Comparison of ENCODE assay signal across 10 mouse cellular contexts in genomic region chr11:73071839-73072238, GRCm38 (mm10). TPM values are rescaled to one million over a fixed set of nuclear protein-coding genes. Genes with fewer than 3 reads are reported as not detected.
DNase-seq lines count a peak whose midpoint lies in the region; ATAC-seq and TF ChIP-seq lines count a peak whose summit lies in the region.
"Had no signal": no experiment of that assay in that cellular context is flagged by ENCODE, and none has a peak within 500 bp of the region (broad histone marks: within the 10 kb centered on the region; RNA-seq: fewer than 3 reads in every experiment).

No protein-coding gene starts in this region.

- H3K9me3 ChIP-seq in ES-E14 (ENCODE audit: control insufficient read depth, insufficient read depth, low read depth, low read length): no peaks in the 10 kb centered on the region
- H3K9me3 ChIP-seq: megakaryocyte, embryonic 14.5 days; stomach, embryonic 15.5 days had no signal

- peak; percentile 71 to 82; a peak in 3 of 4 replicates for ATAC-seq in hematopoietic stem cell, adult 5-6 weeks (replicated peaks in 1 of 2; ENCODE audit: insufficient read depth in 1 of 2, low FRiP score in 2 of 2, low TSS enrichment in 1 of 2, low read depth in 1 of 2, poor library complexity in 2 of 2, severe bottlenecking in 2 of 2)

- TF ChIP-seq POLR2A in lung, adult 2 months (IDR thresholded peaks at IDR 0.05; ENCODE audit: borderline replicate concordance, extremely low read depth, low read depth, low read length): no peak

- intact Hi-C loops in gastrocnemius, adult 2 months (cut with DNase I): no loop called here

- H3K9ac ChIP-seq in ES-E14 (ENCODE audit: insufficient read depth, low read depth, low read length, poor library complexity, severe bottlenecking): no peak overlapping the region
- H3K9ac ChIP-seq: stomach, embryonic 15.5 days had no signal

- H3K36me3 ChIP-seq in ES-E14 (ENCODE audit: control insufficient read depth, insufficient read depth, low read length, poor library complexity, severe bottlenecking): peaks cover 28% of the 10 kb centered on the region

- DNase-seq in gastrocnemius, adult 2 months: peak; percentile 33
- no peak for DNase-seq in gastrocnemius, postnatal 25 days
- DNase-seq in lung, adult 2 months: no peak
- no peak for DNase-seq in lung, postnatal 25 days (ENCODE audit: low spot score)
- no peak for DNase-seq in ES-E14 (ENCODE audit: low read depth, low spot score)
- DNase-seq in testis, postnatal 10 days (ENCODE audit: low spot score): peak; percentile 68
- no peak for DNase-seq in urinary bladder, postnatal 36 days (ENCODE audit: low spot score in 2 of 2)

- in situ Hi-C loops in ES-E14 (cut with MboI; ENCODE audit: low sequenced_read_pairs in 2 of 2, unreplicated experiment in 2 of 2): no loop called here

- TF ChIP-seq CTCF in gastrocnemius, adult 2 months (IDR thresholded peaks at IDR 0.05): peak; percentile 70
- TF ChIP-seq CTCF in lung, adult 2 months (IDR thresholded peaks at IDR 0.05; ENCODE audit: insufficient read depth, low read length): peak; percentile 53

- H3K4me3 ChIP-seq in gastrocnemius, adult 2 months: no peak overlapping the region
- H3K4me3 ChIP-seq in lung, adult 2 months (replicated peaks; ENCODE audit: extremely low read depth, low read depth, low read length): no peak overlapping the region
- H3K4me3 ChIP-seq in ES-E14 (ENCODE audit: insufficient read depth in 1 of 2, low read depth in 1 of 2, low read length in 2 of 2, poor library complexity in 1 of 2, severe bottlenecking in 1 of 2): no peak overlapping the region
- H3K4me3 ChIP-seq: megakaryocyte, embryonic 14.5 days; stomach, embryonic 15.5 days had no signal

- H3K27ac ChIP-seq in gastrocnemius, adult 2 months: no peak overlapping the region
- no peak overlapping the region for H3K27ac ChIP-seq in ES-E14 (ENCODE audit: insufficient read depth, low read depth, low read length, poor library complexity, severe bottlenecking)
- H3K27ac ChIP-seq: stomach, embryonic 15.5 days had no signal

- no peaks in the 10 kb centered on the region for H3K4me1 ChIP-seq in lung, adult 2 months (ENCODE audit: control insufficient read depth, insufficient read depth, low read length)
- no peaks in the 10 kb centered on the region for H3K4me1 ChIP-seq in ES-E14 (ENCODE audit: control insufficient read depth in 2 of 2, insufficient read depth in 2 of 2, low read length in 2 of 2, poor library complexity in 1 of 2)
- H3K4me1 ChIP-seq: megakaryocyte, embryonic 14.5 days; stomach, embryonic 15.5 days had no signal

- 83% methylated on average over 3 of the region's 3 CpGs for WGBS in lung, adult 2 months

TF ChIP-seq in ES-E14, 5 proteins besides CTCF, POLR2A, EP300 and RAD21:
- no peak for TF ChIP-seq ZC3H11A (IDR thresholded peaks at IDR 0.05; ENCODE audit: borderline replicate concordance, low read depth, low read length)
- 0 out of 2 replicates have a peak, but pooled peaks have one; percentile 15 for TF ChIP-seq ZNF384 (IDR thresholded peaks at IDR 0.05; ENCODE audit: low read depth, low read length)
- no peak for TF ChIP-seq MAFK (IDR thresholded peaks at IDR 0.05; ENCODE audit: insufficient read depth, low read depth, low read length)

RNA-seq across cellular contexts. Expression of gene Itgae, which starts 18.5 kb away (rescaled TPM):
- total RNA-seq in gastrocnemius, adult 2 months (2021): under 1 TPM; 0.08 to 0.17 TPM
- total RNA-seq in gastrocnemius, postnatal 25 days (2021): under 1 TPM; 0.11 to 0.15 TPM
- 3.8 and 4.3 TPM in 2 replicates for polyA plus RNA-seq in lung, adult 2 months (2012; rRNA removed)
- total RNA-seq in ES-E14 (2012; rRNA removed): 0.45 and 0.85 TPM in 2 replicates
- 0.13 and 0.30 TPM in 2 replicates for total RNA-seq in hematopoietic stem cell, adult 5-6 weeks (2017)

RNA-seq across cellular contexts. Expression of gene Ncbp3, which starts 24.3 kb away (rescaled TPM):
- 1 to 10 TPM; 3.2 to 3.9 TPM for total RNA-seq in gastrocnemius, adult 2 months (2021)
- 1 to 10 TPM; 2.8 to 3.1 TPM for total RNA-seq in gastrocnemius, postnatal 25 days (2021)
- polyA plus RNA-seq in lung, adult 2 months (2012; rRNA removed): 1.7 and 3.6 TPM in 2 replicates
- 9.6 and 10.4 TPM in 2 replicates for total RNA-seq in ES-E14 (2012; rRNA removed)
- total RNA-seq in hematopoietic stem cell, adult 5-6 weeks (2017): 14.4 and 15.8 TPM in 2 replicates

RNA-seq across cellular contexts. Expression of gene Camkk1, which starts 53.0 kb away (rescaled TPM):
- total RNA-seq in gastrocnemius, adult 2 months (2021): under 1 TPM; 0.43 to 0.89 TPM
- 1 to 10 TPM in 1 of 2 experiments, under 1 TPM in 1; 1.00 to 1.2 TPM for total RNA-seq in gastrocnemius, postnatal 25 days (2021)
- 8.7 and 9.3 TPM in 2 replicates for polyA plus RNA-seq in lung, adult 2 months (2012; rRNA removed)
- 4.3 and 4.5 TPM in 2 replicates for total RNA-seq in ES-E14 (2012; rRNA removed)
- 5.1 and 8.4 TPM in 2 replicates for total RNA-seq in hematopoietic stem cell, adult 5-6 weeks (2017)

Comparison
In these comparisons a context has a peak if more than half of its experiments do, and no peak if none do; other contexts are left out.
1. DNase-seq: peak in gastrocnemius, adult 2 months (single experiment) and testis, postnatal 10 days (single experiment); none in gastrocnemius, postnatal 25 days (single experiment), lung, adult 2 months (single experiment), lung, postnatal 25 days (single experiment), ES-E14 (single experiment) and urinary bladder, postnatal 36 days (0 of 2).